15 mouse cellular contexts compared by ENCODE assay signal in the genomic region with DNA sequence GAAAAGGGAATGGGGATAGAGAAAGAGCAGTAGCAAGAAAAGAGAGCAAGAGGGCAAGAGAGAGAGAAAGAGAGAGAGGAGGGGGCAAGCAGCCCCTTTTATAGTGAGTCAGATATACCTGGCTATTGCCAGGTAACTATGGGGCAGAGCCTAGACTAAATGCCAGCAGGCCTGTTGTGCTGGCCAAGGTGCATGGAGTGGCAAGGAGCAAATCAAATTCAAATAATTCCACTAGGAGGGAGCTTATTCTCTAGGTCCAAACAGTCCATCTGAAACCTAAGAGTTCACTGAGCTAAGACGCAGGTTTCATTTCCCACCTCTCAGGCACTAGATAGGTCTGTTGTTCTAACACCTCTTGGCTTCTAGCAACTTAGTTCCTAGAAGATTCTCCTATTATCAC.
DNase-seq lines count a peak whose midpoint lies in the region; ATAC-seq lines count a peak whose summit lies in the region.
"Had no signal": no experiment of that assay in that cellular context is flagged by ENCODE, and none has a peak within 500 bp of the region (broad histone marks: within the 10 kb centered on the region; RNA-seq: fewer than 3 reads in every experiment).

No protein-coding gene starts in this region.

- ATAC-seq in cerebellum, adult (ENCODE audit: insufficient number of reproducible peaks, low FRiP score, low TSS enrichment): no peak
- ATAC-seq: forebrain, embryonic 14.5 days; forebrain, postnatal 0 days; intestine, postnatal 0 days; Patski had no signal

- DNase-seq in cerebellum, adult 18-20 months: peak; percentile 31
- DNase-seq in cerebellum, adult 11-12 months: no peak
- peak; percentile 49 for DNase-seq in cerebellum, adult 9-11 months
- DNase-seq in cerebellum, postnatal 25 days: peak; percentile 24 to 40
- no peak for DNase-seq in adrenal gland, postnatal 4 days (ENCODE audit: low spot score in 2 of 2)
- DNase-seq: adrenal gland, postnatal 14 days; forebrain, postnatal 0 days; gastrocnemius, adult 2 months; gastrocnemius, postnatal 14 days; heart, adult 11 months; kidney, adult 2 months had no signal

Comparison
In these comparisons a context has a peak if more than half of its experiments do, and no peak if none do; other contexts are left out.
1. DNase-seq: peak in cerebellum, adult 18-20 months (2 of 2), cerebellum, adult 9-11 months (single experiment) and cerebellum, postnatal 25 days (2 of 2); none in cerebellum, adult 11-12 months (single experiment) and adrenal gland, postnatal 4 days (0 of 2).